8 mouse cellular contexts compared by ENCODE assay signal in the genomic region with DNA sequence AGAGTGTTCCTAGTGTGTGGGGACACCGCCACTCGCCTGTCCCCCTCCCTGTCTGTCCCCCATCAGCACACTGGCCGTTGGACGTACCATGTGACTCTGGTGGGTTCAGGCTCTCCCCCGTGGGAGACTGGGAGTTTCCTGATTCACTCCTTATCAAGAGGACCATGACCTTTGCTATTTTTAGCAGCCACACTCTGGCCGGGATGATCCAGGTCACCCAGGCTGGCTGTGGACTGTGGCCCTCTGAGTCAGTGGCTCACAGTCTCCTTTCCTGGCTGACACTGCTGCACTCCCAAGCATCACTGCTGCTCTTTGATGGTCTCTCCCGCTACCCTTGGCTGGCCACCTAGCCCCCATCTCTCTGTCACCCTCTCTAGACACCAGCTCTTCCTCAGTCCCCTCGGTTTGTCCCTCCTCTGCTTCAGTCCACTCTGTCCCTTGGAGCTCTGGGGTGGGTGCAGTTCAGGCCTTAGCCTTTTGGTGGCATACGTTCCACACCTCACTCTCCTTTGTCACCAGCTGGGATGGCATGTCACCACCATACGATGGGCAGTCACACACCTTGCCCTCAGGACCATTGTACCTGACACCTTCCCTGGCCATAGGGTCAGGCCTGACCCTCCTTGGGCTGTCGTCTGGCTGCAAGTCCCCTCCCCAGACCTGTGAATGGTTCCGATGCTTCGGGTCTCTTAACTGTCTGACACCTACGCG.
DNase-seq lines count a peak whose midpoint lies in the region; ATAC-seq and TF ChIP-seq lines count a peak whose summit lies in the region.

No protein-coding gene starts in this region.

- no peak overlapping the region for H3K4me2 ChIP-seq in heart, embryonic 13.5 days
- H3K4me2 ChIP-seq in kidney, embryonic 15.5 days: no peak overlapping the region
- no peak overlapping the region for H3K4me2 ChIP-seq in stomach, postnatal 0 days (replicated peaks; ENCODE audit: low read depth)

- peak overlapping the region; percentile 52 for H3K9ac ChIP-seq in heart, embryonic 13.5 days
- H3K9ac ChIP-seq in kidney, embryonic 15.5 days: no peak overlapping the region
- no peak overlapping the region for H3K9ac ChIP-seq in stomach, postnatal 0 days (ENCODE audit: low read length)

- 29% methylated on average over 15 of the region's 15 CpGs for WGBS in heart, embryonic 13.5 days
- 49% methylated on average over 15 of the region's 15 CpGs for WGBS in kidney, embryonic 15.5 days
- 43% methylated on average over 15 of the region's 15 CpGs for WGBS in stomach, postnatal 0 days

- H3K4me3 ChIP-seq in heart, embryonic 13.5 days: no peak overlapping the region
- H3K4me3 ChIP-seq in kidney, embryonic 15.5 days (replicated peaks): no peak overlapping the region
- no peak overlapping the region for H3K4me3 ChIP-seq in stomach, postnatal 0 days (ENCODE audit: low read depth, low read length)

- TF ChIP-seq CTCF in stomach, postnatal 0 days (IDR thresholded peaks at IDR 0.05; ENCODE audit: low read depth): peak; percentile 80

- DNase-seq in ovary, postnatal 36 days (ENCODE audit: low spot score): peak; percentile 52
- no peak for DNase-seq in ovary, adult 18-20 months (ENCODE audit: low spot score)
- peak; percentile 27 for DNase-seq in cerebellum, adult 9-10 months
- DNase-seq in lung, postnatal 10 days: peak; percentile 60
- peak; percentile 64 for DNase-seq in stomach, postnatal 0 days (ENCODE audit: low spot score)
- no peak for DNase-seq in ovary, postnatal 10 days (ENCODE audit: low spot score)

- peaks cover 32% of the 10 kb centered on the region for H3K4me1 ChIP-seq in heart, embryonic 13.5 days
- H3K4me1 ChIP-seq in kidney, embryonic 15.5 days: peaks cover 23% of the 10 kb centered on the region
- no peaks in the 10 kb centered on the region for H3K4me1 ChIP-seq in stomach, postnatal 0 days (replicated peaks; ENCODE audit: control insufficient read depth, insufficient read depth)

- no peaks in the 10 kb centered on the region for H3K36me3 ChIP-seq in heart, embryonic 13.5 days
- no peaks in the 10 kb centered on the region for H3K36me3 ChIP-seq in kidney, embryonic 15.5 days
- no peaks in the 10 kb centered on the region for H3K36me3 ChIP-seq in stomach, postnatal 0 days (ENCODE audit: control insufficient read depth, insufficient read depth, low read length)

- H3K9me3 ChIP-seq in heart, embryonic 13.5 days: no peaks in the 10 kb centered on the region
- no peaks in the 10 kb centered on the region for H3K9me3 ChIP-seq in kidney, embryonic 15.5 days (replicated peaks)
- no peaks in the 10 kb centered on the region for H3K9me3 ChIP-seq in stomach, postnatal 0 days (ENCODE audit: control insufficient read depth, low read length)

- ATAC-seq in heart, embryonic 13.5 days (ENCODE audit: extremely low read depth, insufficient number of reproducible peaks, low FRiP score, low TSS enrichment): no peak
- peak; percentile 30 for ATAC-seq in kidney, embryonic 15.5 days (replicated peaks; ENCODE audit: low FRiP score)
- peak; percentile 51 for ATAC-seq in stomach, postnatal 0 days (ENCODE audit: low FRiP score, low TSS enrichment)

- H3K27ac ChIP-seq in heart, embryonic 13.5 days (replicated peaks): no peak overlapping the region
- no peak overlapping the region for H3K27ac ChIP-seq in kidney, embryonic 15.5 days
- H3K27ac ChIP-seq in stomach, postnatal 0 days (replicated peaks): no peak overlapping the region

- no peak for TF ChIP-seq EP300 in stomach, postnatal 0 days (optimal IDR thresholded peaks at IDR 0.05)

- H3K27me3 ChIP-seq in heart, embryonic 13.5 days (replicated peaks): peaks cover 13% of the 10 kb centered on the region
- no peaks in the 10 kb centered on the region for H3K27me3 ChIP-seq in kidney, embryonic 15.5 days
- H3K27me3 ChIP-seq in stomach, postnatal 0 days (ENCODE audit: control insufficient read depth, insufficient read depth, low read length): no peaks in the 10 kb centered on the region

Comparison
In these comparisons a context has a peak if more than half of its experiments do, and no peak if none do; other contexts are left out.
1. DNase-seq: peak in ovary, postnatal 36 days (single experiment), cerebellum, adult 9-10 months (single experiment), lung, postnatal 10 days (single experiment) and stomach, postnatal 0 days (single experiment); none in ovary, adult 18-20 months (single experiment) and ovary, postnatal 10 days (single experiment).